Mouse (Mus musculus): ENCODE results near the gene Vat1. TPM values are rescaled to one million over a fixed set of nuclear protein-coding genes. Genes with fewer than 3 reads are reported as not detected.

Vat1 gene
- 5.3 TPM for total RNA-seq (2023)

GRCm38 (mm10) chr11:101465869-101466551, at the start of gene Vat1:
Gene Vat1, minus strand, starts transcription at chr11:101466230.

GRCm38 (mm10) chr11:101464211-101465100, 1.6 kb downstream of the Vat1 start, which contains the start of gene Rnd2:
Gene Rnd2, plus strand, starts transcription at chr11:101464999.

GRCm38 (mm10) chr11:101448274-101448746, 17.7 kb downstream of the Vat1 start, which contains the start of gene Ifi35:
Gene Ifi35, plus strand, starts transcription at chr11:101448407.

GRCm38 (mm10) chr11:101442127-101442693, 23.8 kb downstream of the Vat1 start, which contains the start of gene Rpl27:
Gene Rpl27, plus strand, starts transcription at chr11:101442298.

GRCm38 (mm10) chr11:101424925-101425813, 40.9 kb downstream of the Vat1 start, which contains the start of the genes Rundc1 and Ptges3l:
Gene Rundc1, plus strand, starts transcription at chr11:101425085.
Gene Ptges3l, minus strand, starts transcription at chr11:101425333.

GRCm38 (mm10) chr11:101424105-101424851, 41.8 kb downstream of the Vat1 start, which contains the start of gene Gm27029:
Gene Gm27029, minus strand, starts transcription at chr11:101424796.

GRCm38 (mm10) chr11:101417101-101417855, 48.8 kb downstream of the Vat1 start, which contains the start of gene Aarsd1:
Gene Aarsd1, minus strand, starts transcription at chr11:101417615.

Other genes with a start within 250 kb of the Vat1 start
- 72.5 TPM for gene Ezh1, start 239.8 kb downstream of the Vat1 start, total RNA-seq (2023)
- gene Ramp2, start 220.2 kb downstream of the Vat1 start, total RNA-seq (2023): not detected
- 73.4 TPM for gene Vps25, start 212.5 kb downstream of the Vat1 start, total RNA-seq (2023)
- gene Wnk4, start 205.7 kb downstream of the Vat1 start, total RNA-seq (2023): 1.8 TPM
- gene Cntd1, start 187.2 kb downstream of the Vat1 start, total RNA-seq (2023): not detected
- gene Coa3, start 187.1 kb downstream of the Vat1 start, total RNA-seq (2023): 21.3 TPM
- gene Becn1, start 163.9 kb downstream of the Vat1 start, total RNA-seq (2023): 178 TPM
- gene Psme3, start 150.0 kb downstream of the Vat1 start, total RNA-seq (2023): 124 TPM
- gene Aoc2, start 141.2 kb downstream of the Vat1 start, total RNA-seq (2023): 17.0 TPM
- 1.00 TPM for gene Aoc3, start 135.6 kb downstream of the Vat1 start, total RNA-seq (2023)
- not detected for gene G6pc, start 98.7 kb downstream of the Vat1 start, total RNA-seq (2023)
- 22.1 TPM for gene Aarsd1, start 48.6 kb downstream of the Vat1 start, total RNA-seq (2023)
- 2.1 TPM for gene Gm27029, start 41.4 kb downstream of the Vat1 start, total RNA-seq (2023)
- 23.7 TPM for gene Rundc1, start 41.1 kb downstream of the Vat1 start, total RNA-seq (2023)
- 6.8 TPM for gene Ptges3l, start 40.9 kb downstream of the Vat1 start, total RNA-seq (2023)
- 104 TPM for gene Rpl27, start 23.9 kb downstream of the Vat1 start, total RNA-seq (2023)
- gene Ifi35, start 17.8 kb downstream of the Vat1 start, total RNA-seq (2023): 55.9 TPM
- gene Rnd2, start 1.2 kb downstream of the Vat1 start, total RNA-seq (2023): 0.56 TPM
- 3.3 TPM for gene Brca1, start 85.7 kb upstream of the Vat1 start, total RNA-seq (2023)
- gene Nbr1, start 85.9 kb upstream of the Vat1 start, total RNA-seq (2023): 171 TPM
- gene Tmem106a, start 116.0 kb upstream of the Vat1 start, total RNA-seq (2023): 4.0 TPM
- not detected for gene Gm11634, start 133.0 kb upstream of the Vat1 start, total RNA-seq (2023)
- gene Rdm1, start 161.0 kb upstream of the Vat1 start, total RNA-seq (2023): 26.4 TPM
- gene Arl4d, start 199.3 kb upstream of the Vat1 start, total RNA-seq (2023): 4.3 TPM

Data from CD4-positive naive resting alpha-beta T cell, adult 76 days (primary cell).